Comparison of ENCODE assay signal across 14 mouse cellular contexts in genomic region chr5:64102717-64103075, GRCm38 (mm10). TPM values are rescaled to one million over a fixed set of nuclear protein-coding genes. Genes with fewer than 3 reads are reported as not detected.
DNase-seq lines count a peak whose midpoint lies in the region; ATAC-seq and TF ChIP-seq lines count a peak whose summit lies in the region.
"Had no signal": no experiment of that assay in that cellular context is flagged by ENCODE, and none has a peak within 500 bp of the region (broad histone marks: within the 10 kb centered on the region; RNA-seq: fewer than 3 reads in every experiment).

No protein-coding gene starts in this region.

- TF ChIP-seq EP300 in MEL (IDR thresholded peaks at IDR 0.05; ENCODE audit: low read depth in 1 of 2, low read length in 2 of 2), result peak; percentile 88 to 94

- TF ChIP-seq POLR2A in MEL (IDR thresholded peaks at IDR 0.05; ENCODE audit: control insufficient read depth in 1 of 2, insufficient read depth in 1 of 2, low read depth in 1 of 2, low read length in 2 of 2, poor library complexity in 1 of 2), result 0 out of 4 replicates have a peak, but pooled peaks of 1 of the 2 experiments have one; percentile 22

- H3K27me3 ChIP-seq in MEL (ENCODE audit: control insufficient read depth in 1 of 2, insufficient read depth in 2 of 2, low read length in 2 of 2), result no peaks in the 10 kb centered on the region
- H3K27me3 ChIP-seq in liver, embryonic 11.5 days (replicated peaks; ENCODE audit: control insufficient read depth, insufficient read depth, low read length), result no peaks in the 10 kb centered on the region
- peaks cover 10% of the 10 kb centered on the region for H3K27me3 ChIP-seq in forebrain, embryonic 10.5 days (ENCODE audit: poor library complexity, severe bottlenecking)
- no peaks in the 10 kb centered on the region for H3K27me3 ChIP-seq in hindbrain, embryonic 13.5 days
- H3K27me3 ChIP-seq: CH12.LX; limb, embryonic 13.5 days had no signal

- peak overlapping the region in 1 of 2 experiments; percentile 26; a peak in 2 of 4 replicates for H3K4me3 ChIP-seq in MEL (ENCODE audit: control insufficient read depth in 1 of 2, insufficient read depth in 1 of 2, low read depth in 2 of 2, low read length in 2 of 2)
- no peak overlapping the region for H3K4me3 ChIP-seq in liver, embryonic 11.5 days (ENCODE audit: low read depth, low read length)
- H3K4me3 ChIP-seq in forebrain, embryonic 10.5 days, result no peak overlapping the region
- no peak overlapping the region for H3K4me3 ChIP-seq in hindbrain, embryonic 13.5 days
- H3K4me3 ChIP-seq: erythroblast, embryonic 14.5 days; limb, embryonic 13.5 days; myocyte had no signal

- DNase-seq in 416B (ENCODE audit: low read depth) (peak; percentile 96), MEL (ENCODE audit: low read depth, low spot score) (peak; percentile 85)
- peak; percentile 41 for DNase-seq in liver, embryonic 11.5 days (ENCODE audit: low spot score)
- DNase-seq in naive thymus-derived CD4-positive, alpha-beta T cell, adult 2 months (ENCODE audit: low read depth), result peak; percentile 48
- no peak for DNase-seq in layer of hippocampus, adult 18-20 months (ENCODE audit: low spot score in 2 of 2)
- DNase-seq in cerebellum, adult 11 months, result no peak
- DNase-seq in forebrain, embryonic 10.5 days (ENCODE audit: extremely low spot score, low spot score), result no peak
- DNase-seq: kidney, adult 9 months had no signal

- ATAC-seq in liver, embryonic 11.5 days (replicated peaks; ENCODE audit: low FRiP score), result peak; percentile 63
- no peak for ATAC-seq in hindbrain, embryonic 13.5 days (ENCODE audit: low FRiP score)

- 29% methylated on average over 7 of the region's 7 CpGs for WGBS in liver, embryonic 11.5 days
- WGBS in forebrain, embryonic 10.5 days, result 85% methylated on average over 7 of the region's 7 CpGs
- WGBS in hindbrain, embryonic 13.5 days, result 32% methylated on average over 7 of the region's 7 CpGs

- peak overlapping the region; percentile 37 for H3K9ac ChIP-seq in MEL (ENCODE audit: control insufficient read depth, low read depth, low read length, poor library complexity, severe bottlenecking)
- no peak overlapping the region for H3K9ac ChIP-seq in liver, embryonic 11.5 days (ENCODE audit: low read depth, low read length)
- no peak overlapping the region for H3K9ac ChIP-seq in hindbrain, embryonic 13.5 days
- H3K9ac ChIP-seq: hindbrain, embryonic 14.5 days; limb, embryonic 13.5 days had no signal

- H3K4me1 ChIP-seq in MEL (ENCODE audit: control insufficient read depth in 1 of 2, insufficient read depth in 2 of 2, low read length in 2 of 2), result peaks cover 7 to 19% of the 10 kb centered on the region in 2 experiments
- H3K4me1 ChIP-seq in liver, embryonic 11.5 days (replicated peaks; ENCODE audit: control insufficient read depth, insufficient read depth, low read length), result peaks cover 20% of the 10 kb centered on the region
- H3K4me1 ChIP-seq in forebrain, embryonic 10.5 days, result no peaks in the 10 kb centered on the region
- H3K4me1 ChIP-seq in hindbrain, embryonic 13.5 days (replicated peaks), result no peaks in the 10 kb centered on the region
- H3K4me1 ChIP-seq: limb, embryonic 13.5 days had no signal

- H3K9me3 ChIP-seq in MEL (replicated peaks; ENCODE audit: insufficient read depth, low read length), result no peaks in the 10 kb centered on the region
- no peaks in the 10 kb centered on the region for H3K9me3 ChIP-seq in liver, embryonic 11.5 days (ENCODE audit: control insufficient read depth, low read length)
- H3K9me3 ChIP-seq in forebrain, embryonic 10.5 days, result no peaks in the 10 kb centered on the region
- no peaks in the 10 kb centered on the region for H3K9me3 ChIP-seq in hindbrain, embryonic 13.5 days
- H3K9me3 ChIP-seq: limb, embryonic 13.5 days had no signal

- TF ChIP-seq CTCF in MEL (IDR thresholded peaks at IDR 0.05 in 2 of 3, conservative IDR thresholded peaks at IDR 0.05 in 1 of 3; ENCODE audit: control insufficient read depth in 1 of 3, insufficient read depth in 1 of 3, low read depth in 2 of 3, low read length in 3 of 3, poor library complexity in 1 of 3, severe bottlenecking in 1 of 3), result no peak

- peaks cover 0 to 17% of the 10 kb centered on the region in 2 experiments; a peak in 3 of 4 replicates for H3K36me3 ChIP-seq in MEL (ENCODE audit: control insufficient read depth in 1 of 2, insufficient read depth in 2 of 2, low read length in 2 of 2)
- H3K36me3 ChIP-seq in liver, embryonic 11.5 days (ENCODE audit: control insufficient read depth, insufficient read depth, low read length), result peaks cover 22% of the 10 kb centered on the region
- peaks cover 56% of the 10 kb centered on the region for H3K36me3 ChIP-seq in forebrain, embryonic 10.5 days (replicated peaks)
- peaks cover 61% of the 10 kb centered on the region for H3K36me3 ChIP-seq in hindbrain, embryonic 13.5 days

- H3K27ac ChIP-seq in MEL (ENCODE audit: control insufficient read depth, low read depth, low read length), result peak overlapping the region; percentile 85
- H3K27ac ChIP-seq in liver, embryonic 11.5 days (ENCODE audit: low read depth, low read length), result peak overlapping the region; percentile 9; the same call in 1 of the 2 replicates
- no peak overlapping the region for H3K27ac ChIP-seq in forebrain, embryonic 10.5 days
- no peak overlapping the region for H3K27ac ChIP-seq in hindbrain, embryonic 13.5 days
- H3K27ac ChIP-seq: hindbrain, embryonic 14.5 days; limb, embryonic 13.5 days had no signal

- no peaks in the 10 kb centered on the region for H3K79me2 ChIP-seq in MEL (ENCODE audit: control insufficient read depth, insufficient read depth, low read length, poor library complexity)

- H3K4me2 ChIP-seq in liver, embryonic 11.5 days, result peak overlapping the region; percentile 28
- no peak overlapping the region for H3K4me2 ChIP-seq in hindbrain, embryonic 13.5 days
- H3K4me2 ChIP-seq: hindbrain, embryonic 14.5 days; limb, embryonic 13.5 days had no signal

- no peak for TF ChIP-seq RAD21 in MEL (IDR thresholded peaks at IDR 0.05; ENCODE audit: low read depth, low read length)

TF ChIP-seq in MEL, 35 proteins besides CTCF, POLR2A, EP300 and RAD21 (continues in another document):
- no peak for TF ChIP-seq BHLHE40 (IDR thresholded peaks at IDR 0.05; ENCODE audit: borderline replicate concordance, low read depth, low read length)
- TF ChIP-seq RCOR1 (IDR thresholded peaks at IDR 0.05; ENCODE audit: low read depth, low read length), result peak; percentile 60
- no peak for TF ChIP-seq JUND (IDR thresholded peaks at IDR 0.05; ENCODE audit: low read depth, low read length)
- TF ChIP-seq MEF2A (IDR thresholded peaks at IDR 0.05; ENCODE audit: extremely low read depth, insufficient replicate concordance, low read depth, low read length, poor library complexity, severe bottlenecking), result no peak
- no peak for TF ChIP-seq ZMIZ1 (IDR thresholded peaks at IDR 0.05; ENCODE audit: low read depth, low read length)
- TF ChIP-seq SIN3A (IDR thresholded peaks at IDR 0.05; ENCODE audit: low read length), result peak; percentile 78
- TF ChIP-seq SMC3 (IDR thresholded peaks at IDR 0.05; ENCODE audit: low read depth, low read length), result no peak
- no peak for TF ChIP-seq CHD1 (IDR thresholded peaks at IDR 0.05; ENCODE audit: low read depth, low read length)
- no peak for TF ChIP-seq UBTF (IDR thresholded peaks at IDR 0.05; ENCODE audit: borderline replicate concordance, insufficient read depth, low read depth, low read length)
- TF ChIP-seq MAZ (IDR thresholded peaks at IDR 0.05; ENCODE audit: low read depth, low read length), result peak; percentile 92; the same call in 1 of the 2 replicates
- TF ChIP-seq HCFC1 (IDR thresholded peaks at IDR 0.05; ENCODE audit: low read depth, low read length), result 0 out of 2 replicates have a peak, but pooled peaks have one; percentile 20
- no peak for TF ChIP-seq MYB (IDR thresholded peaks at IDR 0.05; ENCODE audit: low read depth, low read length)
- no peak for TF ChIP-seq MAFK (IDR thresholded peaks at IDR 0.05; ENCODE audit: borderline replicate concordance, low read depth, low read length)
- TF ChIP-seq GABPA (IDR thresholded peaks at IDR 0.05; ENCODE audit: low read depth, low read length), result no peak
- TF ChIP-seq NELFE (IDR thresholded peaks at IDR 0.05; ENCODE audit: low read depth, low read length), result no peak
- peak; percentile 80 for TF ChIP-seq TBP (IDR thresholded peaks at IDR 0.05; ENCODE audit: low read depth, low read length)
- TF ChIP-seq ELF1 (IDR thresholded peaks at IDR 0.05; ENCODE audit: low read depth, low read length), result peak; percentile 52
- no peak for TF ChIP-seq USF2 (IDR thresholded peaks at IDR 0.05; ENCODE audit: borderline replicate concordance in 1 of 2, insufficient read depth in 1 of 2, low read depth in 1 of 2, low read length in 2 of 2)
- TF ChIP-seq MAX (IDR thresholded peaks at IDR 0.05; ENCODE audit: low read length), result no peak
- no peak for TF ChIP-seq USF1 (IDR thresholded peaks at IDR 0.05; ENCODE audit: low read depth, low read length)
- TF ChIP-seq MXI1 (IDR thresholded peaks at IDR 0.05; ENCODE audit: low read depth, low read length), result peak; percentile 43; the same call in 1 of the 2 replicates
- TF ChIP-seq POLR2AphosphoS5 (IDR thresholded peaks at IDR 0.05; ENCODE audit: borderline replicate concordance, low read depth, low read length), result no peak
- 0 out of 2 replicates have a peak, but pooled peaks have one; percentile 19 for TF ChIP-seq MYC (IDR thresholded peaks at IDR 0.05; ENCODE audit: low read depth, low read length)

RNA-seq across cellular contexts. Expression of gene Pgm2, which starts 9.9 kb away (rescaled TPM):
- 22.0 and 24.1 TPM in 2 replicates for total RNA-seq in MEL (2012; rRNA removed)
- 10 to 100 TPM in 1 of 2 experiments, not detected in 1; 64.0 TPM for polyA plus RNA-seq in MEL (2012; ENCODE audit: insufficient read depth in 1 of 2, insufficient read length in 2 of 2, low read depth in 1 of 2, low replicate concordance in 2 of 2, missing spikeins in 1 of 2)
- 54.4 and 60.3 TPM in 2 replicates for polyA plus RNA-seq in liver, embryonic 11.5 days (2014; fragmentation: Nextera tagmentation; extraction: Ambion mirVana)
- 10 to 100 TPM in 1 of 2 experiments, 1 to 10 TPM in 1; 9.4 to 10.0 TPM for total RNA-seq in layer of hippocampus, adult 18-20 months (2021)
- 25.8 and 27.0 TPM in 2 replicates for polyA plus RNA-seq in forebrain, embryonic 10.5 days (2016; fragmentation: Nextera tagmentation; extraction: Ambion mirVana)
- 23.4 and 24.0 TPM in 2 replicates for polyA plus RNA-seq in hindbrain, embryonic 13.5 days (2015; fragmentation: Nextera tagmentation; extraction: Ambion mirVana)

RNA-seq across cellular contexts. Expression of gene Tbc1d1, which starts 53.4 kb away (rescaled TPM):
- 22.5 and 24.6 TPM in 2 replicates for total RNA-seq in MEL (2012; rRNA removed)
- polyA plus RNA-seq in MEL (2012; ENCODE audit: insufficient read depth in 1 of 2, insufficient read length in 2 of 2, low read depth in 1 of 2, low replicate concordance in 2 of 2, missing spikeins in 1 of 2), result 10 to 100 TPM in 1 of 2 experiments, not detected in 1; 24.4 TPM
- 25.6 and 25.9 TPM in 2 replicates for polyA plus RNA-seq in liver, embryonic 11.5 days (2014; fragmentation: Nextera tagmentation; extraction: Ambion mirVana)
- total RNA-seq in layer of hippocampus, adult 18-20 months (2021), result 10 to 100 TPM; 30.2 to 37.0 TPM
- polyA plus RNA-seq in forebrain, embryonic 10.5 days (2016; fragmentation: Nextera tagmentation; extraction: Ambion mirVana), result 29.0 and 30.7 TPM in 2 replicates
- polyA plus RNA-seq in hindbrain, embryonic 13.5 days (2015; fragmentation: Nextera tagmentation; extraction: Ambion mirVana), result 14.5 and 15.4 TPM in 2 replicates

Comparison
In these comparisons a context has a peak if more than half of its experiments do, and no peak if none do; other contexts are left out.
1. DNase-seq: peak in 416B (single experiment), MEL (single experiment), liver, embryonic 11.5 days (single experiment) and naive thymus-derived CD4-positive, alpha-beta T cell, adult 2 months (single experiment); none in layer of hippocampus, adult 18-20 months (0 of 2), cerebellum, adult 11 months (single experiment) and forebrain, embryonic 10.5 days (single experiment).
2. H3K27ac ChIP-seq: peak in MEL (single experiment) and liver, embryonic 11.5 days (single experiment); none in forebrain, embryonic 10.5 days (single experiment) and hindbrain, embryonic 13.5 days (single experiment).